Mouse (Mus musculus) CH12.LX (cell line): ENCODE measurements around the gene Irf6. TPM values are rescaled to one million over a fixed set of nuclear protein-coding genes. Genes with fewer than 3 reads are reported as not detected.
A peak's percentile ranks its signal among the peaks of the same experiment; 100 is the strongest.

Experiments used
- DNase-seq: peaks from one replicate; pipeline ENCODE4 v3.0.0-alpha.2; 2013; ENCODE audit errors: extremely low read depth
- H3K27ac ChIP-seq: 2 replicates; pipeline ENCODE4 v1.5.1; 2012; ENCODE audit warnings: low read depth, mild to moderate bottlenecking, control low read depth, moderate library complexity; ENCODE audit not compliant: insufficient read depth
- H3K27me3 ChIP-seq: replicated peaks from 2 replicates; pipeline ENCODE3; 2012; ENCODE audit warnings: inconsistent platforms
- H3K36me3 ChIP-seq, 2 experiments: replicated peaks in 1 of 2; 2 replicates each; pipeline versions ENCODE3 to v1.6.1; 2012; ENCODE audit warnings: inconsistent platforms in 1 of 2, low read length in 1 of 2, mild to moderate bottlenecking in 1 of 2, mixed read lengths in 1 of 2, moderate library complexity in 1 of 2; ENCODE audit not compliant: control insufficient read depth in 1 of 2, insufficient read depth in 1 of 2
- H3K4me1 ChIP-seq, 2 experiments: 2 replicates each; pipeline ENCODE4 v1.6.1; 2012; ENCODE audit warnings: inconsistent platforms in 1 of 2, moderate library complexity in 1 of 2; ENCODE audit not compliant: insufficient read depth in 2 of 2, control insufficient read depth in 1 of 2
- H3K4me2 ChIP-seq: 2 replicates; pipeline ENCODE4 v1.6.1; 2012; ENCODE audit warnings: low read depth, mild to moderate bottlenecking, control low read depth; ENCODE audit not compliant: poor library complexity, insufficient read depth, severe bottlenecking
- H3K4me3 ChIP-seq, 3 experiments: fragments of 150-350 bp in 1 of 3; sonication (generic) in 1 of 3; replicated peaks in 1 of 3; 2 replicates each; pipeline versions ENCODE3 to v1.5.1; 2011 to 2012; ENCODE audit warnings: low read depth in 2 of 3, low read length in 2 of 3, mild to moderate bottlenecking in 2 of 3, moderate library complexity in 2 of 3, control low read depth in 1 of 3, improper control_type of control experiment in 1 of 3, inconsistent platforms in 1 of 3, mixed read lengths in 1 of 3; ENCODE audit not compliant: poor library complexity in 1 of 3
- H3K79me2 ChIP-seq: replicated peaks from 2 replicates; pipeline ENCODE4 v1.6.1; 2012; ENCODE audit warnings: mild to moderate bottlenecking, moderate library complexity; ENCODE audit not compliant: control insufficient read depth, poor library complexity, insufficient read depth, severe bottlenecking; ENCODE audit errors: extremely low read depth
- H3K9ac ChIP-seq: 2 replicates; pipeline ENCODE4 v1.6.1; 2012; ENCODE audit warnings: low read depth, mild to moderate bottlenecking, control low read depth, moderate library complexity; ENCODE audit not compliant: insufficient read depth
- H3K9me3 ChIP-seq: replicated peaks from 2 replicates; pipeline ENCODE3; 2012; ENCODE audit warnings: low read length, inconsistent platforms, mixed read lengths
- BHLHE40 ChIP-seq: IDR thresholded peaks from 2 replicates; pipeline ENCODE4 v1.6.1; 2011; ENCODE audit warnings: mild to moderate bottlenecking, low read depth, low read length, improper control_type of control experiment
- CHD1 ChIP-seq: IDR thresholded peaks from 2 replicates; pipeline ENCODE4 v1.6.1; 2012; ENCODE audit warnings: low read depth, low read length, improper control_type of control experiment, inconsistent platforms
- CHD2 ChIP-seq: IDR thresholded peaks from 2 replicates; pipeline ENCODE4 v1.6.1; 2011; ENCODE audit warnings: low read length, improper control_type of control experiment
- ELF1 ChIP-seq: IDR thresholded peaks from 2 replicates; pipeline ENCODE4 v1.6.1; 2014; ENCODE audit warnings: low read depth, mild to moderate bottlenecking, inconsistent platforms, low read length, improper control_type of control experiment
- EP300 ChIP-seq: IDR thresholded peaks from 2 replicates; pipeline ENCODE4 v1.6.1; 2011; ENCODE audit warnings: low read length, improper control_type of control experiment
- ETS1 ChIP-seq: conservative IDR thresholded peaks from 2 replicates; pipeline ENCODE4 v1.6.1; 2012; ENCODE audit warnings: low read depth, mild to moderate bottlenecking, inconsistent platforms, low read length, improper control_type of control experiment, moderate library complexity
- HCFC1 ChIP-seq: IDR thresholded peaks from 2 replicates; pipeline ENCODE4 v1.6.1; 2012; ENCODE audit warnings: low read depth, mild to moderate bottlenecking, inconsistent platforms, low read length, improper control_type of control experiment
- JUN ChIP-seq: IDR thresholded peaks from 2 replicates; pipeline ENCODE4 v1.6.1; 2011; ENCODE audit warnings: low read depth, mild to moderate bottlenecking, low read length, improper control_type of control experiment, moderate library complexity; ENCODE audit not compliant: insufficient read depth
- MAFK ChIP-seq: IDR thresholded peaks from 2 replicates; pipeline ENCODE4 v1.6.1; 2011; ENCODE audit warnings: low read length, improper control_type of control experiment; ENCODE audit not compliant: insufficient replicate concordance
- MAX ChIP-seq: IDR thresholded peaks from 2 replicates; pipeline ENCODE4 v1.6.1; 2011; ENCODE audit warnings: low read length, improper control_type of control experiment
- MAZ ChIP-seq: IDR thresholded peaks from 2 replicates; pipeline ENCODE4 v1.6.1; 2012; ENCODE audit warnings: low read depth, mild to moderate bottlenecking, inconsistent platforms, low read length, improper control_type of control experiment, moderate library complexity
- MEF2A ChIP-seq: IDR thresholded peaks from 2 replicates; pipeline ENCODE4 v1.6.1; 2014; ENCODE audit warnings: low read depth, mild to moderate bottlenecking, inconsistent platforms, low read length, improper control_type of control experiment, borderline replicate concordance
- MXI1 ChIP-seq: IDR thresholded peaks from 2 replicates; pipeline ENCODE4 v1.6.1; 2011; ENCODE audit warnings: mild to moderate bottlenecking, low read depth, low read length, improper control_type of control experiment
- MYC ChIP-seq: IDR thresholded peaks from 2 replicates; pipeline ENCODE4 v1.6.1; 2011; ENCODE audit warnings: low read depth, mild to moderate bottlenecking, improper control_type of control experiment, low read length
- NELFE ChIP-seq: IDR thresholded peaks from 2 replicates; pipeline ENCODE4 v1.6.1; 2011; ENCODE audit warnings: low read depth, low read length, improper control_type of control experiment
- NRF1 ChIP-seq: IDR thresholded peaks from 2 replicates; pipeline ENCODE4 v1.6.1; 2014; ENCODE audit warnings: low read depth, mild to moderate bottlenecking, inconsistent platforms, low read length, improper control_type of control experiment, moderate library complexity
- PAX5 ChIP-seq: IDR thresholded peaks from 2 replicates; pipeline ENCODE4 v1.6.1; 2012; ENCODE audit warnings: low read length, inconsistent platforms, mixed read lengths
- POLR2AphosphoS2 ChIP-seq: IDR thresholded peaks from 2 replicates; pipeline ENCODE4 v1.6.1; 2011; ENCODE audit warnings: low read depth, low read length, improper control_type of control experiment
- RAD21 ChIP-seq: IDR thresholded peaks from 2 replicates; pipeline ENCODE4 v1.6.1; 2011; ENCODE audit warnings: low read depth, mild to moderate bottlenecking, low read length, improper control_type of control experiment, moderate library complexity
- RCOR1 ChIP-seq: conservative IDR thresholded peaks from 2 replicates; pipeline ENCODE4 v1.6.1; 2012; ENCODE audit warnings: low read depth, mild to moderate bottlenecking, inconsistent platforms, low read length, improper control_type of control experiment
- SIN3A ChIP-seq: IDR thresholded peaks from 2 replicates; pipeline ENCODE4 v1.6.1; 2012; ENCODE audit warnings: low read length, improper control_type of control experiment, inconsistent platforms
- SMC3 ChIP-seq: IDR thresholded peaks from 2 replicates; pipeline ENCODE4 v1.6.1; 2011; ENCODE audit warnings: low read depth, low read length, improper control_type of control experiment
- TBP ChIP-seq: conservative IDR thresholded peaks from 2 replicates; pipeline ENCODE4 v1.6.1; 2011; ENCODE audit warnings: low read depth, low read length, improper control_type of control experiment
- TCF12 ChIP-seq: IDR thresholded peaks from 2 replicates; pipeline ENCODE4 v1.6.1; 2014; ENCODE audit warnings: low read depth, mild to moderate bottlenecking, inconsistent platforms, low read length, improper control_type of control experiment
- UBTF ChIP-seq: IDR thresholded peaks from 2 replicates; pipeline ENCODE4 v1.6.1; 2012; ENCODE audit warnings: low read depth, mild to moderate bottlenecking, inconsistent platforms, low read length, improper control_type of control experiment, moderate library complexity
- USF2 ChIP-seq: conservative IDR thresholded peaks from 2 replicates; pipeline ENCODE4 v1.6.1; 2011; ENCODE audit warnings: low read depth, low read length, improper control_type of control experiment
- ZC3H11A ChIP-seq: IDR thresholded peaks from 2 replicates; pipeline ENCODE4 v1.6.1; 2012; ENCODE audit warnings: low read depth, mild to moderate bottlenecking, inconsistent platforms, low read length, improper control_type of control experiment
- ZKSCAN1 ChIP-seq: IDR thresholded peaks from 2 replicates; pipeline ENCODE4 v1.6.1; 2012; ENCODE audit warnings: low read depth, inconsistent platforms, low read length, improper control_type of control experiment, borderline replicate concordance
- ZMIZ1 ChIP-seq: IDR thresholded peaks from 2 replicates; pipeline ENCODE4 v1.6.1; 2012; ENCODE audit warnings: low read depth, mild to moderate bottlenecking, inconsistent platforms, low read length, improper control_type of control experiment
- ZNF384 ChIP-seq: IDR thresholded peaks from 2 replicates; pipeline ENCODE4 v1.6.1; 2012; ENCODE audit warnings: low read depth, low read length, improper control_type of control experiment, inconsistent platforms
- dilution Hi-C: fragments of 300-500 bp; cut with MboI; formaldehyde crosslinking; loops from 2 replicates; pipeline ENCODE4 v1.14.3; 2020; ENCODE audit warnings: low sequenced_read_pairs; ENCODE audit not compliant: extremely low pct_unique_long_range_greater_than_20kb, extremely low pct_ligation_motif_present
- in situ Hi-C: fragments of 300-500 bp; cut with MboI; formaldehyde crosslinking; loops from 3 replicates; pipeline ENCODE4 v1.14.3; 2019; ENCODE audit warnings: low sequenced_read_pairs, low pct_ligation_motif_present, low pct_unique_long_range_greater_than_20kb, mixed read lengths
- polyA plus RNA-seq: library from polyadenylated mRNA; unstranded; fragments of >175 nt; gene quantifications from 2 replicates; pipeline ENCODE4 v1.2.1, GENCODE M21; 2012; ENCODE audit warnings: low read depth; ENCODE audit not compliant: insufficient read length
- total RNA-seq, 2 experiments: library from RNA; depleted of rRNA; stranded (reverse); fragments of 300-350 nt in 1 of 2; fragments of >200 nt in 1 of 2; gene quantifications; 2 replicates each; pipeline ENCODE4 v1.2.3; 2012 to 2014

Irf6 gene
- total and polyA plus RNA-seq, 3 experiments = 0.31 to 13.0 (median 0.43) TPM

DNA sequence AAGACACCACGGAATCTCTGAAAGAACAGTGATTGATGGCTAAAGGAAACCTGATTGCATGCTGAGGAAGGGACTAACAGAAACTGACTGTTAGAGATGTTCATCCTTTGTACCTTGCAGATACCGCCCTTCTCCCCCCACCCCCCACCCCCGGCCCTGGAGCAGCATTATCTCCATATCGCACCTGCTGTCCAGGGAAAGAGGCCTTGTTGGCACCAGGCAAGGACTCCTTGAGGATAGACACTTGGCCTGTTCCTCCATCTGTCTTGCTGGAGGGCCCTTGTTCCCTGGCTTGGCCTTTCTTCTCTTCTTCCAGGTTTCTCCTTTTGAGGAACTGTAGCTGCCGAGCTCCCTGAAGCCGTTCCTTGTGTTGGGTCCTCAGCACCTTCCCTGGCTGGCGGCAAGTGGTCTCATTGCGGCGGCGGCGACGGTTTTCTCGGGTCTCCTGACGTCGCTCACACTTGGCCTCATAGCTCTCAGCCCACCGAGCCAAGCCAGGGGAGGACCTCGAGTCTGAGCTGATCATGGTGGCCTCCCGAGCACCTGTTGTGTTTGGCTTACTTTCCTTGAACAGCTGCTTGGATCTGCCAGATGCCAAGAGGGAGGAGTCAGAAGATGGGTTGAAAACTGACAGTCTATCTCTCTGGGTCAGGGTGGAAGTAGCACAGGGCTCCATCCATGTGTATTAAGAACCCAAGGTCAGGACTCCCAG lies 44.7 kb downstream of the Irf6 start:
- dilution Hi-C loops = no loop called here
- no peak overlapping the region for H3K4me3 ChIP-seq
- no peaks in the 10 kb centered on the region for H3K27me3 ChIP-seq
- H3K9me3 ChIP-seq = no peaks in the 10 kb centered on the region
- H3K36me3 ChIP-seq = peaks cover 58 to 74% of the 10 kb centered on the region in 2 experiments
- H3K9ac ChIP-seq = no peak overlapping the region
- peaks cover 36% of the 10 kb centered on the region for H3K79me2 ChIP-seq
- in situ Hi-C loops = no loop called here
- TF ChIP-seq CHD2 (no peak), NELFE (no peak), USF2 (no peak), SIN3A (no peak), TCF12 (no peak), MAFK (no peak), ZNF384 (no peak), EP300 (no peak)
- TF ChIP-seq, all 38 proteins: peak for 0
- H3K4me1 ChIP-seq = peaks cover 21 to 76% of the 10 kb centered on the region in 2 experiments
- DNase-seq = no peak
- H3K27ac ChIP-seq = no peak overlapping the region
- 0 out of 2 replicates have a peak overlapping the region, but pooled peaks have one; percentile 10 for H3K4me2 ChIP-seq

DNA sequence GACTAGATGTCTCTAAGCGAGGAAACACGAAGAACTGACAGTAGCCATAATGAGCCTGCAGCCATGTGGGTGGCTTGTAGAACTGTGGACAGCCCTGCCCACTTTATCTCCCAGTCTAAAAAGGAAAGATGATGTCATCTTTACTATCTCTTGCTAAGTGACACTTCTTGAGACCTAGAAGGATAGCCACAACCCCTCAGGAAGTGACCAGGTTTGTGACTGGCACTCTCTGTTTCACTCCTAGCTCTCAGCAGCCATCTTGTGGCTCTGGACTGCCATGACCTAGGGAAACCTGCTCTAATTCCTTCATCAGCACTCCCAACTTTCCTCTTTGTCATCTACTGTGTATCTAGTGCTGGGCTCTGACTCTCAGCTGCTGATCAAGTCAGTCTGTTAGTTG lies 45.4 kb downstream of the Irf6 start:
- H3K4me3 ChIP-seq = no peak overlapping the region
- H3K9me3 ChIP-seq = no peaks in the 10 kb centered on the region
- H3K4me2 ChIP-seq = peak overlapping the region; percentile 76
- peak; percentile 51 for DNase-seq
- H3K27me3 ChIP-seq = no peaks in the 10 kb centered on the region
- H3K27ac ChIP-seq = no peak overlapping the region
- H3K4me1 ChIP-seq = peaks cover 21 to 70% of the 10 kb centered on the region in 2 experiments
- H3K9ac ChIP-seq = peak overlapping the region; percentile 37; the same call in 1 of the 2 replicates
- in situ Hi-C loops = no loop called here
- peaks cover 53 to 68% of the 10 kb centered on the region in 2 experiments for H3K36me3 ChIP-seq
- dilution Hi-C loops = no loop called here
- peaks cover 32% of the 10 kb centered on the region for H3K79me2 ChIP-seq
- TF ChIP-seq TCF12 = 0 out of 2 replicates have a peak, but pooled peaks have one; percentile 28
- TF ChIP-seq PAX5 = no peak
- TF ChIP-seq SIN3A = peak; percentile 51; the same call in 1 of the 2 replicates
- no peak for TF ChIP-seq NELFE
- TF ChIP-seq ETS1 = no peak; the same call in 1 of the 2 replicates
- no peak for TF ChIP-seq POLR2AphosphoS2
- TF ChIP-seq MAFK = no peak
- TF ChIP-seq MYC = 0 out of 2 replicates have a peak, but pooled peaks have one; percentile 29
- TF ChIP-seq MXI1 = peak; percentile 60; the same call in 1 of the 2 replicates
- no peak for TF ChIP-seq ZC3H11A
- TF ChIP-seq BHLHE40 = no peak
- TF ChIP-seq EP300 = no peak
- TF ChIP-seq MAZ = no peak
- TF ChIP-seq ZKSCAN1 = no peak
- TF ChIP-seq HCFC1 = 0 out of 2 replicates have a peak, but pooled peaks have one; percentile 17
- peak; percentile 86 for TF ChIP-seq JUN
- TF ChIP-seq NRF1 = 0 out of 2 replicates have a peak, but pooled peaks have one; percentile 29
- TF ChIP-seq CHD1 = no peak
- no peak for TF ChIP-seq UBTF
- TF ChIP-seq TBP = no peak
- peak; percentile 53 for TF ChIP-seq ELF1
- peak; percentile 96 for TF ChIP-seq MEF2A
- no peak for TF ChIP-seq RCOR1
- no peak for TF ChIP-seq ZMIZ1
- TF ChIP-seq SMC3 = peak; percentile 35
- TF ChIP-seq MAX = no peak
- TF ChIP-seq CHD2 = no peak
- TF ChIP-seq RAD21 = peak; percentile 54
- no peak for TF ChIP-seq ZNF384
